Mouse (Mus musculus) forebrain, embryonic 14.5 days (tissue): ENCODE results near the gene Tspan15. TPM values are rescaled to one million over a fixed set of nuclear protein-coding genes. Genes with fewer than 3 reads are reported as not detected.

Experiments
- ATAC-seq: fragments of 200-750 bp; cut with Nextera tagmentation; 2 replicates; pipeline ENCODE4 v1.8.0; 2017; ENCODE audit warnings: mild to moderate bottlenecking, moderate library complexity
- DNase-seq: peaks from one replicate; pipeline ENCODE4 v3.0.0-alpha.2; 2015; ENCODE audit warnings: low spot score
- H3K27ac ChIP-seq: fragments of 300-500 bp; sonication (generic); 2 replicates; pipeline ENCODE4 v1.5.1; 2014; ENCODE audit warnings: low read depth, mild to moderate bottlenecking, control low read depth, low read length, moderate library complexity
- H3K27me3 ChIP-seq: fragments of 300-500 bp; sonication (generic); replicated peaks from 2 replicates; pipeline ENCODE4 v1.6.1; 2014; ENCODE audit warnings: low read length, control low read depth, mixed read lengths; ENCODE audit not compliant: control insufficient read depth, insufficient read depth
- H3K36me3 ChIP-seq: fragments of 300-500 bp; sonication (generic); 2 replicates; pipeline ENCODE4 v1.6.1; 2014; ENCODE audit warnings: low read length, control low read depth; ENCODE audit not compliant: control insufficient read depth, insufficient read depth
- H3K4me1 ChIP-seq: fragments of 300-500 bp; sonication (generic); 2 replicates; pipeline ENCODE4 v1.6.1; 2014; ENCODE audit warnings: antibody characterized with exemption, low read length, control low read depth; ENCODE audit not compliant: control insufficient read depth, insufficient read depth
- H3K4me2 ChIP-seq: fragments of 300-500 bp; sonication (generic); 2 replicates; pipeline ENCODE4 v1.6.1; 2014; ENCODE audit warnings: mild to moderate bottlenecking, control low read depth, low read length
- H3K4me3 ChIP-seq: fragments of 300-500 bp; sonication (generic); 2 replicates; pipeline ENCODE4 v1.5.1; 2014; ENCODE audit warnings: low read depth, low read length, control low read depth
- H3K9ac ChIP-seq: fragments of 300-500 bp; sonication (generic); 2 replicates; pipeline ENCODE4 v1.6.1; 2014; ENCODE audit warnings: mild to moderate bottlenecking, low read length, control low read depth, moderate library complexity
- H3K9me3 ChIP-seq: fragments of 300-500 bp; sonication (generic); replicated peaks from 2 replicates; pipeline ENCODE4 v1.6.1; 2016; ENCODE audit warnings: low read length, control low read depth, mixed read lengths; ENCODE audit not compliant: control insufficient read depth
- WGBS: fragments of 180-500 bp; shearing (Covaris S2); extraction: QIAGEN DNeasy Blood & Tissue Kit; methylation state at CpG from one replicate; pipeline ENCODE4 v1.1.7; 2014; 5-methylcytosine and 5-hydroxymethylcytosine counted together
- polyA plus RNA-seq: library from polyadenylated mRNA; unstranded; fragments of >200 nt; fragmentation: Nextera tagmentation; extraction: Ambion mirVana; gene quantifications from 2 replicates; pipeline ENCODE4 v1.2.1, GENCODE M21; 2014

Tspan15 gene
- 10.1 and 13.7 TPM in 2 replicates for polyA plus RNA-seq

GRCm38 (mm10) chr10:62230708-62231394 is at the start of gene Tspan15:
Tspan15 (minus strand) TSS chr10:62231251.
- DNase-seq (peak; percentile 93), ATAC-seq (peak; percentile 98)
- Histone ChIP-seq H3K9ac (peak within 1 kb of the TSS; percentile 66), H3K27me3 (no peaks in the 10 kb centered on the region), H3K4me1 (peaks cover 5% of the 10 kb centered on the region; the same call in 1 of the 2 replicates), H3K4me3 (peak within 1 kb of the TSS; percentile 58), H3K9me3 (no peaks in the 10 kb centered on the region), H3K36me3 (no peaks in the 10 kb centered on the region), H3K4me2 (peak within 1 kb of the TSS; percentile 92), H3K27ac (no peak within 1 kb of the TSS)
- WGBS, result under 1% methylated on average over 59 of the region's 59 CpGs

- ATAC-seq (no peak), DNase-seq (no peak)
- no peaks in the 10 kb centered on the region for H3K27me3 ChIP-seq
- H3K9me3 ChIP-seq, result no peaks in the 10 kb centered on the region
- no peak overlapping the region for H3K4me2 ChIP-seq
- no peak overlapping the region for H3K27ac ChIP-seq
- no peaks in the 10 kb centered on the region for H3K4me1 ChIP-seq
- 87% methylated on average over 4 of the region's 4 CpGs for WGBS
- H3K9ac ChIP-seq, result no peak overlapping the region
- H3K4me3 ChIP-seq, result no peak overlapping the region
- H3K36me3 ChIP-seq, result peaks cover 22% of the 10 kb centered on the region
These were observed 48.6 kb upstream of the Tspan15 start for GRCm38 (mm10) chr10:62279671-62280070.

GRCm38 (mm10) chr10:62279066-62279465 is 48.0 kb upstream of the Tspan15 start:
- no peaks in the 10 kb centered on the region for H3K4me1 ChIP-seq
- H3K4me3 ChIP-seq, result no peak overlapping the region
- DNase-seq (no peak), ATAC-seq (no peak)
- no peaks in the 10 kb centered on the region for H3K9me3 ChIP-seq
- peaks cover 27% of the 10 kb centered on the region for H3K36me3 ChIP-seq
- no peak overlapping the region for H3K9ac ChIP-seq
- WGBS, result 70% methylated on average over 3 of the region's 3 CpGs
- no peaks in the 10 kb centered on the region for H3K27me3 ChIP-seq
- H3K27ac ChIP-seq, result no peak overlapping the region
- no peak overlapping the region for H3K4me2 ChIP-seq

- H3K36me3 ChIP-seq, result peaks cover 28% of the 10 kb centered on the region
- WGBS, result 92% methylated on average over 18 of the region's 19 CpGs
- H3K27ac ChIP-seq, result no peak overlapping the region
- H3K27me3 ChIP-seq, result no peaks in the 10 kb centered on the region
- ATAC-seq (no peak), DNase-seq (no peak)
- H3K4me1 ChIP-seq, result no peaks in the 10 kb centered on the region
- no peak overlapping the region for H3K4me3 ChIP-seq
- no peak overlapping the region for H3K4me2 ChIP-seq
- no peaks in the 10 kb centered on the region for H3K9me3 ChIP-seq
- no peak overlapping the region for H3K9ac ChIP-seq
These were observed 46.6 kb upstream of the Tspan15 start for GRCm38 (mm10) chr10:62277499-62278293.

GRCm38 (mm10) chr10:62275235-62275634 is 44.2 kb upstream of the Tspan15 start:
- Histone ChIP-seq H3K4me1 (no peaks in the 10 kb centered on the region), H3K36me3 (peaks cover 33% of the 10 kb centered on the region; the same call in 1 of the 2 replicates), H3K4me3 (no peak overlapping the region), H3K27ac (no peak overlapping the region), H3K4me2 (no peak overlapping the region), H3K27me3 (no peaks in the 10 kb centered on the region), H3K9ac (no peak overlapping the region), H3K9me3 (no peaks in the 10 kb centered on the region)
- 36% methylated on average over 4 of the region's 4 CpGs for WGBS
- DNase-seq (peak; percentile 78), ATAC-seq (no peak)

GRCm38 (mm10) chr10:62269278-62269677 is 38.2 kb upstream of the Tspan15 start:
- H3K4me1 ChIP-seq, result no peaks in the 10 kb centered on the region
- peaks cover 33% of the 10 kb centered on the region; the same call in 1 of the 2 replicates for H3K36me3 ChIP-seq
- no peak overlapping the region for H3K4me2 ChIP-seq
- WGBS, result 89% methylated on average over 16 of the region's 16 CpGs
- no peak overlapping the region for H3K9ac ChIP-seq
- H3K9me3 ChIP-seq, result no peaks in the 10 kb centered on the region
- ATAC-seq (no peak), DNase-seq (no peak)
- no peak overlapping the region for H3K27ac ChIP-seq
- H3K4me3 ChIP-seq, result no peak overlapping the region
- H3K27me3 ChIP-seq, result no peaks in the 10 kb centered on the region

- no peak for ATAC-seq
- Histone ChIP-seq H3K4me3 (no peak overlapping the region), H3K4me2 (no peak overlapping the region), H3K27ac (no peak overlapping the region), H3K36me3 (0 out of 2 replicates have a peak, but pooled peaks cover 3% of the 10 kb centered on the region), H3K9ac (no peak overlapping the region), H3K27me3 (no peaks in the 10 kb centered on the region), H3K4me1 (no peaks in the 10 kb centered on the region), H3K9me3 (no peaks in the 10 kb centered on the region)
- no peak for DNase-seq
- 74% methylated on average over 2 of the region's 2 CpGs for WGBS
These were observed 33.2 kb upstream of the Tspan15 start for GRCm38 (mm10) chr10:62264299-62264698.

GRCm38 (mm10) chr10:62261115-62261886 is 30.2 kb upstream of the Tspan15 start:
- H3K9me3 ChIP-seq, result no peaks in the 10 kb centered on the region
- H3K27ac ChIP-seq, result no peak overlapping the region
- no peaks in the 10 kb centered on the region for H3K4me1 ChIP-seq
- WGBS, result 17% methylated on average over 18 of the region's 18 CpGs
- no peak overlapping the region for H3K9ac ChIP-seq
- no peak overlapping the region for H3K4me3 ChIP-seq
- no peaks in the 10 kb centered on the region for H3K36me3 ChIP-seq
- ATAC-seq (peak; percentile 83), DNase-seq (peak; percentile 77)
- no peaks in the 10 kb centered on the region for H3K27me3 ChIP-seq
- H3K4me2 ChIP-seq, result no peak overlapping the region
